Mouse (Mus musculus): ENCODE results near the gene Daw1. TPM values are rescaled to one million over a fixed set of nuclear protein-coding genes. Genes with fewer than 3 reads are reported as not detected.
A peak's percentile ranks its signal among the peaks of the same experiment; 100 is the strongest.

Gene Daw1
- not detected in 2 replicates for polyA plus RNA-seq (2014; fragmentation: Nextera tagmentation; extraction: Ambion mirVana)

DNA sequence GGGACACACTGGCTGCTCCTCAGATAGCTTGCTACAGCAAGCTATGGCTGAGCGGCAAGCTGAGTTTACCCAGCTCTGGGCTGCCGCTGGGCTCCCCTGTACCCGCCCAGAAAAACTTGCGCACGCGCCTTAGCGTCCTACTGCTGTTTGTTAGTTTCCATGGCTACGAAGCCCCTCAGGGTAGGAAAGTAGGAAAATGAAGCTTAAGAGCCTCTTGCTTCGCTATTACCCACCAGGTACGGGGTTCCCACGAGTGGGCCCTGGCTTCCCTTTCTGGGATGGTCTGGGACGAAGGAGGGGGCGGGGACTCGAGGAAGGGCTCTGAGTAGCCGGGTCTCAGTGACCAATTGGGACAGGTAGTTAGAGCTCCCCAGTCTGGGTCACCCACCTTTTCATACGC, at the start of gene Daw1:
Gene Daw1, plus strand, starts transcription at position 150 of the 400 bp plus-strand sequence.
- no peak within 1 kb of the TSS for H3K27ac ChIP-seq (ENCODE audit: low read length)
- peak; percentile 88 for ATAC-seq (ENCODE audit: insufficient number of reproducible peaks, insufficient read depth, low FRiP score, low read depth)
- no peaks in the 10 kb centered on the region for H3K27me3 ChIP-seq (ENCODE audit: control insufficient read depth, insufficient read depth, low read length)
- H3K4me1 ChIP-seq (ENCODE audit: control insufficient read depth, insufficient read depth, low read length), result no peaks in the 10 kb centered on the region
- WGBS, result 3% methylated on average over 16 of the region's 16 CpGs
- H3K36me3 ChIP-seq (ENCODE audit: control insufficient read depth, insufficient read depth, low read length), result no peaks in the 10 kb centered on the region
- H3K9ac ChIP-seq (replicated peaks; ENCODE audit: low read depth, low read length), result peak within 1 kb of the TSS; percentile 36; the same call in 1 of the 2 replicates
- H3K9me3 ChIP-seq (ENCODE audit: control insufficient read depth, low read depth, low read length), result no peaks in the 10 kb centered on the region
- H3K4me2 ChIP-seq (replicated peaks; ENCODE audit: low read depth, low read length), result peak within 1 kb of the TSS; percentile 67
- H3K4me3 ChIP-seq (ENCODE audit: low read depth, low read length), result peak within 1 kb of the TSS; percentile 52

- no peaks in the 10 kb centered on the region for H3K4me1 ChIP-seq (ENCODE audit: control insufficient read depth, insufficient read depth, low read length)
- no peaks in the 10 kb centered on the region for H3K27me3 ChIP-seq (ENCODE audit: control insufficient read depth, insufficient read depth, low read length)
- no peak overlapping the region for H3K4me3 ChIP-seq (ENCODE audit: low read depth, low read length)
- no peak overlapping the region for H3K9ac ChIP-seq (replicated peaks; ENCODE audit: low read depth, low read length)
- H3K36me3 ChIP-seq (ENCODE audit: control insufficient read depth, insufficient read depth, low read length), result no peaks in the 10 kb centered on the region
- no peak overlapping the region for H3K27ac ChIP-seq (ENCODE audit: low read length)
- no peak overlapping the region for H3K4me2 ChIP-seq (replicated peaks; ENCODE audit: low read depth, low read length)
- no peak for ATAC-seq (ENCODE audit: insufficient number of reproducible peaks, insufficient read depth, low FRiP score, low read depth)
- no peaks in the 10 kb centered on the region for H3K9me3 ChIP-seq (ENCODE audit: control insufficient read depth, low read depth, low read length)
Measured at GRCm38 (mm10) chr1:83110992-83111391, 48.6 kb upstream of the Daw1 start.

GRCm38 (mm10) chr1:83111726-83112125, 47.8 kb upstream of the Daw1 start:
- H3K4me1 ChIP-seq (ENCODE audit: control insufficient read depth, insufficient read depth, low read length), result no peaks in the 10 kb centered on the region
- H3K9me3 ChIP-seq (ENCODE audit: control insufficient read depth, low read depth, low read length), result no peaks in the 10 kb centered on the region
- no peak overlapping the region for H3K27ac ChIP-seq (ENCODE audit: low read length)
- no peak overlapping the region for H3K4me3 ChIP-seq (ENCODE audit: low read depth, low read length)
- H3K27me3 ChIP-seq (ENCODE audit: control insufficient read depth, insufficient read depth, low read length), result no peaks in the 10 kb centered on the region
- WGBS, result 69% methylated on average over 5 of the region's 5 CpGs
- no peak overlapping the region for H3K9ac ChIP-seq (replicated peaks; ENCODE audit: low read depth, low read length)
- H3K36me3 ChIP-seq (ENCODE audit: control insufficient read depth, insufficient read depth, low read length), result no peaks in the 10 kb centered on the region
- no peak overlapping the region for H3K4me2 ChIP-seq (replicated peaks; ENCODE audit: low read depth, low read length)
- no peak for ATAC-seq (ENCODE audit: insufficient number of reproducible peaks, insufficient read depth, low FRiP score, low read depth)

DNA sequence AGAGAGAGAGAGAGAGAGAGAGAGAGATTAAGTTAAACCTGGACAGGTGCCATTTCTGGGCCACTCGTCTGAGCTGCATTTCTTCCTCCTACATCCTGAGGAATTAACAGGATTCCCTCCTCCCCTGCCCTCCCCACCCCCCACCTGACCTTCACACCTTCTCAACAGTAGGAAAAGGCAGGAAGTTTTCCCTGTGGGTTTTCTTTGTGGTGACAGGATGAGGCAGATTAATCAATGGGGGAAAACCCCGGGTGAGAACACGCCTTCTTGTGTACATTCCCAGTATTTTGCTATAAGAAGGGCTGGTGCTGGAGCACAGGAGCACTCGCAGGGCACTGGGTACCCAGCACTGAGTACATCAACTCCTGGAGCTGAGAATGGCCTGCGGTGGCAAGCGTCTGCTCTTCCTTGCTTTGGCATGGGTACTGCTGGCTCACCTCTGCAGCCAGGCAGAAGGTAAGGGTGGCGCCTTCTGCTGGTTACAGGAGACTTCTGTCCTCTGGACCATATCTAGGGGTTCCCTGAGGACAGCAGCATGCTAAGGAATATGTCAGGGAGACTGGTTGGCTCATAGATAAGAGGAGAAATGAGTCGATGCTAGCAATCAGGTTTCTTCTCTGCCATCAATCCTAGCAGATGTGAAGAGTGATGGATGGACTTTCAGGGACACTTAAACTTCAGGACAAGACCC, 43.0 kb upstream of the Daw1 start, which contains the start of gene Ccl20:
Gene Ccl20, plus strand, starts transcription at position 320 of the 691 bp plus-strand sequence.
- Histone ChIP-seq H3K9ac (replicated peaks; ENCODE audit: low read depth, low read length) (no peak within 1 kb of the TSS), H3K4me3 (ENCODE audit: low read depth, low read length) (no peak within 1 kb of the TSS), H3K4me1 (ENCODE audit: control insufficient read depth, insufficient read depth, low read length) (no peaks in the 10 kb centered on the region), H3K27ac (ENCODE audit: low read length) (no peak within 1 kb of the TSS), H3K9me3 (ENCODE audit: control insufficient read depth, low read depth, low read length) (no peaks in the 10 kb centered on the region), H3K27me3 (ENCODE audit: control insufficient read depth, insufficient read depth, low read length) (no peaks in the 10 kb centered on the region), H3K36me3 (ENCODE audit: control insufficient read depth, insufficient read depth, low read length) (no peaks in the 10 kb centered on the region), H3K4me2 (replicated peaks; ENCODE audit: low read depth, low read length) (no peak within 1 kb of the TSS)
- 28% methylated on average over 8 of the region's 8 CpGs for WGBS
- ATAC-seq (ENCODE audit: insufficient number of reproducible peaks, insufficient read depth, low FRiP score, low read depth), result no peak

DNA sequence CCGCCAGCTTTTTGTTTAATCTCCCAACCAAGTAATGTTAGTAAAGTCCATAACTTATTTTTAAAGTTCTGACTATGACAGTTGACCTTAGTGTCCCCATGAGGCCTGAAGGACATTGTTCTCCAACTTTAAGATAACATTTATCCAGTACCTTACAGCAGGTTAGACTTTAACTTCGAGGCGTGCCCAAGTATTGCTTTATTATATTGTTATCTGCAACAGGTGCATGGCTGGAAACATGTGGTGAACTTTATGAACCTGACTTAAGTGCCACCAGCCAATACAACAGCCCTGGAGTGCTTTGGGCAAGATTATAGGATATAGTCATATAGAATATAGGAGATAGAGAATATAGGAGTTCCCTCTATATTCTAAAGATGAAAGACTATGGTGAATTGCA, 42.3 kb upstream of the Daw1 start:
- no peak for ATAC-seq (ENCODE audit: insufficient number of reproducible peaks, insufficient read depth, low FRiP score, low read depth)
- no peaks in the 10 kb centered on the region for H3K4me1 ChIP-seq (ENCODE audit: control insufficient read depth, insufficient read depth, low read length)
- 78% methylated on average over 3 of the region's 3 CpGs for WGBS

DNA sequence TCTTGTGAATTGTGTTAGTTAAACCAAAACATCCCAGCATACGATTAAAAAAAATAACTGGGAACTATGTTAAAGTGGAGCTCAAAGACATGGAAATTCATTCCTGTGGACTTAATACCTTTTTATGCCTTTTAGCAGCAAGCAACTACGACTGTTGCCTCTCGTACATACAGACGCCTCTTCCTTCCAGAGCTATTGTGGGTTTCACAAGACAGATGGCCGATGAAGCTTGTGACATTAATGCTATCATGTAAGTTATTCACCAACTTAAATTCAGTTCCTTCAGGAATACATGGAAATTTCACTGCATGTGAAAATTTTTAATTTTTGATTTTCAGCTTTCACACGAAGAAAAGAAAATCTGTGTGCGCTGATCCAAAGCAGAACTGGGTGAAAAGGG, 41.9 kb upstream of the Daw1 start:
- Histone ChIP-seq H3K9ac (replicated peaks; ENCODE audit: low read depth, low read length) (no peak overlapping the region), H3K36me3 (ENCODE audit: control insufficient read depth, insufficient read depth, low read length) (no peaks in the 10 kb centered on the region), H3K4me2 (replicated peaks; ENCODE audit: low read depth, low read length) (no peak overlapping the region), H3K27ac (ENCODE audit: low read length) (no peak overlapping the region), H3K9me3 (ENCODE audit: control insufficient read depth, low read depth, low read length) (no peaks in the 10 kb centered on the region), H3K4me1 (ENCODE audit: control insufficient read depth, insufficient read depth, low read length) (no peaks in the 10 kb centered on the region), H3K4me3 (ENCODE audit: low read depth, low read length) (no peak overlapping the region), H3K27me3 (ENCODE audit: control insufficient read depth, insufficient read depth, low read length) (no peaks in the 10 kb centered on the region)
- ATAC-seq (ENCODE audit: insufficient number of reproducible peaks, insufficient read depth, low FRiP score, low read depth), result no peak
- WGBS, result 91% methylated on average over 7 of the region's 7 CpGs

More for the DNA sequence above, 42.3 kb upstream of the Daw1 start:
- H3K27me3 ChIP-seq (ENCODE audit: control insufficient read depth, insufficient read depth, low read length), result no peaks in the 10 kb centered on the region
- no peaks in the 10 kb centered on the region for H3K9me3 ChIP-seq (ENCODE audit: control insufficient read depth, low read depth, low read length)
- H3K36me3 ChIP-seq (ENCODE audit: control insufficient read depth, insufficient read depth, low read length), result no peaks in the 10 kb centered on the region
- H3K4me3 ChIP-seq (ENCODE audit: low read depth, low read length), result no peak overlapping the region
- no peak overlapping the region for H3K27ac ChIP-seq (ENCODE audit: low read length)
- H3K4me2 ChIP-seq (replicated peaks; ENCODE audit: low read depth, low read length), result no peak overlapping the region
- no peak overlapping the region for H3K9ac ChIP-seq (replicated peaks; ENCODE audit: low read depth, low read length)

- Histone ChIP-seq H3K36me3 (ENCODE audit: control insufficient read depth, insufficient read depth, low read length) (no peaks in the 10 kb centered on the region), H3K27ac (ENCODE audit: low read length) (no peak overlapping the region), H3K9me3 (ENCODE audit: control insufficient read depth, low read depth, low read length) (no peaks in the 10 kb centered on the region), H3K4me3 (ENCODE audit: low read depth, low read length) (no peak overlapping the region), H3K4me2 (replicated peaks; ENCODE audit: low read depth, low read length) (no peak overlapping the region), H3K4me1 (ENCODE audit: control insufficient read depth, insufficient read depth, low read length) (no peaks in the 10 kb centered on the region), H3K9ac (replicated peaks; ENCODE audit: low read depth, low read length) (no peak overlapping the region), H3K27me3 (ENCODE audit: control insufficient read depth, insufficient read depth, low read length) (no peaks in the 10 kb centered on the region)
- no peak for ATAC-seq (ENCODE audit: insufficient number of reproducible peaks, insufficient read depth, low FRiP score, low read depth)
Measured at GRCm38 (mm10) chr1:83119903-83120302, 39.6 kb upstream of the Daw1 start.

DNA sequence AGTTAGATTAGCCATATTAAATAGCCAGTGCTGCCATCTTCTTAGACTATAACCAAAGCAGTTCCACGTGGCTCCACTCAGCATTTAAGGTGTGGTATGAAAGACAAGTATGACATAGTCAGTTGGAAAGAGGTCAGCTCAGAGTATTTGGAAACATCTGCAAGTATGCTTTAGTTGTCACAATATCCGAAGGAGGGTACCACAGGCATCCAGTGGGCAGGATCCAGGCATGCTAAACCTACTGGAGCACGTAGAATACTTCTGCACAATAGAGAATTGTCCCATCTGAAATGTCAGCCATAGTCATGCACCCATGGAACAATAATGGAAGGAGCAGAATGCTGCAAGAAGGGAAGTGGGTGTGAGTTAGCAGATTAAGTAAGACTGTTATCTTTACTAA, 39.2 kb upstream of the Daw1 start:
- no peak overlapping the region for H3K4me3 ChIP-seq (ENCODE audit: low read depth, low read length)
- H3K9ac ChIP-seq (replicated peaks; ENCODE audit: low read depth, low read length), result no peak overlapping the region
- H3K4me1 ChIP-seq (ENCODE audit: control insufficient read depth, insufficient read depth, low read length), result no peaks in the 10 kb centered on the region
- no peaks in the 10 kb centered on the region for H3K9me3 ChIP-seq (ENCODE audit: control insufficient read depth, low read depth, low read length)
- no peaks in the 10 kb centered on the region for H3K27me3 ChIP-seq (ENCODE audit: control insufficient read depth, insufficient read depth, low read length)
- no peak overlapping the region for H3K4me2 ChIP-seq (replicated peaks; ENCODE audit: low read depth, low read length)
- WGBS, result 74% methylated on average over 3 of the region's 3 CpGs
- H3K27ac ChIP-seq (ENCODE audit: low read length), result no peak overlapping the region
- no peak for ATAC-seq (ENCODE audit: insufficient number of reproducible peaks, insufficient read depth, low FRiP score, low read depth)
- no peaks in the 10 kb centered on the region for H3K36me3 ChIP-seq (ENCODE audit: control insufficient read depth, insufficient read depth, low read length)

GRCm38 (mm10) chr1:83123201-83123600, 36.4 kb upstream of the Daw1 start:
- Histone ChIP-seq H3K9me3 (ENCODE audit: control insufficient read depth, low read depth, low read length) (no peaks in the 10 kb centered on the region), H3K27me3 (ENCODE audit: control insufficient read depth, insufficient read depth, low read length) (no peaks in the 10 kb centered on the region), H3K4me3 (ENCODE audit: low read depth, low read length) (no peak overlapping the region), H3K4me1 (ENCODE audit: control insufficient read depth, insufficient read depth, low read length) (no peaks in the 10 kb centered on the region), H3K27ac (ENCODE audit: low read length) (no peak overlapping the region), H3K4me2 (replicated peaks; ENCODE audit: low read depth, low read length) (no peak overlapping the region), H3K36me3 (ENCODE audit: control insufficient read depth, insufficient read depth, low read length) (no peaks in the 10 kb centered on the region), H3K9ac (replicated peaks; ENCODE audit: low read depth, low read length) (no peak overlapping the region)
- ATAC-seq (ENCODE audit: insufficient number of reproducible peaks, insufficient read depth, low FRiP score, low read depth), result no peak
- 82% methylated on average over 2 of the region's 2 CpGs for WGBS
